Mouse (Mus musculus): ENCODE measurements around the gene Kcnj9. TPM values are rescaled to one million over a fixed set of nuclear protein-coding genes. Genes with fewer than 3 reads are reported as not detected.
A peak's percentile ranks its signal among the peaks of the same experiment; 100 is the strongest.

The Kcnj9 gene
- polyA plus RNA-seq, 1 experiment from 2014 or later: not detected

GRCm38 (mm10) chr1:172323298-172323697 lies 5.8 kb downstream of the Kcnj9 start:
- H3K4me3 ChIP-seq: no peak overlapping the region
- no peak overlapping the region for H3K4me2 ChIP-seq
- WGBS: 40% methylated on average over 5 of the region's 5 CpGs
- H3K9me3 ChIP-seq (replicated peaks): no peaks in the 10 kb centered on the region
- H3K36me3 ChIP-seq: peaks cover 13% of the 10 kb centered on the region; the same call in 1 of the 2 replicates
- H3K27ac ChIP-seq (ENCODE audit: poor library complexity, severe bottlenecking): no peak overlapping the region
- H3K4me1 ChIP-seq (replicated peaks): peaks cover 10% of the 10 kb centered on the region
- H3K9ac ChIP-seq: no peak overlapping the region
- ATAC-seq (ENCODE audit: insufficient number of reproducible peaks, low FRiP score): no peak
- peaks cover 84% of the 10 kb centered on the region for H3K27me3 ChIP-seq (replicated peaks)

GRCm38 (mm10) chr1:172322725-172323124 lies 6.4 kb downstream of the Kcnj9 start:
- H3K36me3 ChIP-seq: peaks cover 18% of the 10 kb centered on the region
- no peaks in the 10 kb centered on the region for H3K9me3 ChIP-seq (replicated peaks)
- ATAC-seq (ENCODE audit: insufficient number of reproducible peaks, low FRiP score): no peak
- WGBS: 45% methylated on average over 13 of the region's 13 CpGs
- H3K4me1 ChIP-seq (replicated peaks): peaks cover 10% of the 10 kb centered on the region
- H3K4me2 ChIP-seq: no peak overlapping the region
- H3K4me3 ChIP-seq: no peak overlapping the region
- peaks cover 84% of the 10 kb centered on the region for H3K27me3 ChIP-seq (replicated peaks)
- H3K27ac ChIP-seq (ENCODE audit: poor library complexity, severe bottlenecking): no peak overlapping the region
- 0 out of 2 replicates have a peak overlapping the region, but pooled peaks have one; percentile 8 for H3K9ac ChIP-seq

- H3K4me3 ChIP-seq: no peak overlapping the region
- peaks cover 18% of the 10 kb centered on the region for H3K36me3 ChIP-seq
- no peak for ATAC-seq (ENCODE audit: insufficient number of reproducible peaks, low FRiP score)
- 53% methylated on average over 5 of the region's 5 CpGs for WGBS
- H3K4me1 ChIP-seq (replicated peaks): peaks cover 7% of the 10 kb centered on the region
- no peak overlapping the region for H3K9ac ChIP-seq
- H3K9me3 ChIP-seq (replicated peaks): no peaks in the 10 kb centered on the region
- H3K4me2 ChIP-seq: no peak overlapping the region
- peaks cover 70% of the 10 kb centered on the region for H3K27me3 ChIP-seq (replicated peaks)
- no peak overlapping the region for H3K27ac ChIP-seq (ENCODE audit: poor library complexity, severe bottlenecking)
These were observed 9.2 kb downstream of the Kcnj9 start for GRCm38 (mm10) chr1:172319921-172320411.

- Histone ChIP-seq H3K4me3 (no peak overlapping the region), H3K4me2 (no peak overlapping the region), H3K27me3 (replicated peaks) (peaks cover 64% of the 10 kb centered on the region), H3K27ac (ENCODE audit: poor library complexity, severe bottlenecking) (no peak overlapping the region), H3K4me1 (replicated peaks) (peaks cover 7% of the 10 kb centered on the region), H3K9me3 (replicated peaks) (no peaks in the 10 kb centered on the region), H3K9ac (no peak overlapping the region), H3K36me3 (peaks cover 18% of the 10 kb centered on the region)
- 84% methylated on average over 7 of the region's 7 CpGs for WGBS
- ATAC-seq (ENCODE audit: insufficient number of reproducible peaks, low FRiP score): no peak
These were observed 9.8 kb downstream of the Kcnj9 start for GRCm38 (mm10) chr1:172319346-172319745.

GRCm38 (mm10) chr1:172318424-172319035 lies 10.6 kb downstream of the Kcnj9 start:
- Histone ChIP-seq H3K9me3 (replicated peaks) (no peaks in the 10 kb centered on the region), H3K27me3 (replicated peaks) (peaks cover 61% of the 10 kb centered on the region), H3K4me3 (no peak overlapping the region), H3K9ac (no peak overlapping the region), H3K27ac (ENCODE audit: poor library complexity, severe bottlenecking) (no peak overlapping the region), H3K4me1 (replicated peaks) (peaks cover 8% of the 10 kb centered on the region), H3K36me3 (peaks cover 18% of the 10 kb centered on the region), H3K4me2 (no peak overlapping the region)
- ATAC-seq (ENCODE audit: insufficient number of reproducible peaks, low FRiP score): no peak
- 80% methylated on average over 19 of the region's 19 CpGs for WGBS

GRCm38 (mm10) chr1:172317946-172318345 lies 11.2 kb downstream of the Kcnj9 start:
- Histone ChIP-seq H3K4me1 (replicated peaks) (peaks cover 13% of the 10 kb centered on the region), H3K36me3 (peaks cover 18% of the 10 kb centered on the region), H3K4me3 (peak overlapping the region; percentile 10; the same call in 1 of the 2 replicates), H3K9me3 (replicated peaks) (no peaks in the 10 kb centered on the region), H3K27me3 (replicated peaks) (peaks cover 59% of the 10 kb centered on the region), H3K9ac (0 out of 2 replicates have a peak overlapping the region, but pooled peaks have one; percentile 8), H3K27ac (ENCODE audit: poor library complexity, severe bottlenecking) (no peak overlapping the region), H3K4me2 (0 out of 2 replicates have a peak overlapping the region, but pooled peaks have one; percentile 35)
- 55% methylated on average over 15 of the region's 15 CpGs for WGBS
- no peak for ATAC-seq (ENCODE audit: insufficient number of reproducible peaks, low FRiP score)

- no peak for ATAC-seq (ENCODE audit: insufficient number of reproducible peaks, low FRiP score)
- peaks cover 18% of the 10 kb centered on the region for H3K36me3 ChIP-seq
These were observed 11.7 kb downstream of the Kcnj9 start for GRCm38 (mm10) chr1:172317431-172317830.

GRCm38 (mm10) chr1:172314911-172315310 lies 14.2 kb downstream of the Kcnj9 start:
- no peak overlapping the region for H3K4me2 ChIP-seq
- no peak for ATAC-seq (ENCODE audit: insufficient number of reproducible peaks, low FRiP score)
- peaks cover 35% of the 10 kb centered on the region for H3K27me3 ChIP-seq (replicated peaks)
- no peak overlapping the region for H3K9ac ChIP-seq
- peaks cover 24% of the 10 kb centered on the region for H3K4me1 ChIP-seq (replicated peaks)
- no peak overlapping the region for H3K4me3 ChIP-seq
- no peaks in the 10 kb centered on the region for H3K9me3 ChIP-seq (replicated peaks)
- H3K36me3 ChIP-seq: peaks cover 18% of the 10 kb centered on the region
- H3K27ac ChIP-seq (ENCODE audit: poor library complexity, severe bottlenecking): no peak overlapping the region
- WGBS: 74% methylated on average over 3 of the region's 3 CpGs

More at GRCm38 (mm10) chr1:172317431-172317830, 11.7 kb downstream of the Kcnj9 start:
- peak overlapping the region; percentile 35 for H3K4me2 ChIP-seq
- H3K4me3 ChIP-seq: peak overlapping the region; percentile 10; the same call in 1 of the 2 replicates
- peaks cover 54% of the 10 kb centered on the region for H3K27me3 ChIP-seq (replicated peaks)
- no peak overlapping the region for H3K9ac ChIP-seq
- WGBS: 51% methylated on average over 18 of the region's 18 CpGs
- H3K27ac ChIP-seq (ENCODE audit: poor library complexity, severe bottlenecking): no peak overlapping the region
- H3K4me1 ChIP-seq (replicated peaks): peaks cover 18% of the 10 kb centered on the region
- H3K9me3 ChIP-seq (replicated peaks): no peaks in the 10 kb centered on the region

- Histone ChIP-seq H3K4me2 (no peak overlapping the region), H3K36me3 (peaks cover 10% of the 10 kb centered on the region), H3K9ac (no peak overlapping the region), H3K4me1 (replicated peaks) (peaks cover 31% of the 10 kb centered on the region), H3K4me3 (no peak overlapping the region), H3K27me3 (replicated peaks) (peaks cover 32% of the 10 kb centered on the region), H3K9me3 (replicated peaks) (no peaks in the 10 kb centered on the region), H3K27ac (ENCODE audit: poor library complexity, severe bottlenecking) (no peak overlapping the region)
- 78% methylated on average over 10 of the region's 10 CpGs for WGBS
- no peak for ATAC-seq (ENCODE audit: insufficient number of reproducible peaks, low FRiP score)
These were observed 15.3 kb downstream of the Kcnj9 start for GRCm38 (mm10) chr1:172313613-172314411.

- H3K27ac ChIP-seq (ENCODE audit: poor library complexity, severe bottlenecking): no peak overlapping the region
- ATAC-seq (ENCODE audit: insufficient number of reproducible peaks, low FRiP score): no peak; the same call in 1 of the 2 replicates
- peaks cover 31% of the 10 kb centered on the region for H3K4me1 ChIP-seq (replicated peaks)
- H3K4me3 ChIP-seq: peak overlapping the region; percentile 88
- peaks cover 2% of the 10 kb centered on the region for H3K36me3 ChIP-seq
- peaks cover 24% of the 10 kb centered on the region for H3K27me3 ChIP-seq (replicated peaks)
- peak overlapping the region; percentile 90 for H3K9ac ChIP-seq
- 21% methylated on average over 16 of the region's 16 CpGs for WGBS
- H3K9me3 ChIP-seq (replicated peaks): no peaks in the 10 kb centered on the region
- peak overlapping the region; percentile 95 for H3K4me2 ChIP-seq
These were observed 16.2 kb downstream of the Kcnj9 start for GRCm38 (mm10) chr1:172312768-172313561.

Data from heart, embryonic 12.5 days (tissue).